Mouse (Mus musculus) adrenal gland, postnatal 10 days (tissue): ENCODE measurements around the gene Gucd1. TPM values are rescaled to one million over a fixed set of nuclear protein-coding genes. Genes with fewer than 3 reads are reported as not detected.
"Not testable (repeated sequence)": the region's sequence is repeated elsewhere in the genome, so short reads cannot be mapped to it uniquely, and the experiment has no call there.

Source experiments
- DNase-seq: peaks from one replicate; pipeline ENCODE4 v3.0.0; 2021; ENCODE audit warnings: mixed read lengths
- total RNA-seq, 2 experiments: library from RNA; stranded (reverse); gene quantifications; 2 replicates each; pipeline ENCODE4 v1.2.3; 2021

Gucd1 gene
- total RNA-seq, 2 experiments from 2014 or later = 51.3 to 57.3 TPM

GRCm38 (mm10) chr10:75503692-75504091, 14.1 kb downstream of the Gucd1 start:
- DNase-seq = no peak

GRCm38 (mm10) chr10:75501641-75502040, 16.1 kb downstream of the Gucd1 start:
- no peak for DNase-seq

GRCm38 (mm10) chr10:75500345-75500744, 17.4 kb downstream of the Gucd1 start:
- no peak for DNase-seq

- no peak for DNase-seq
Observed at GRCm38 (mm10) chr10:75499791-75500190, 18.0 kb downstream of the Gucd1 start.

GRCm38 (mm10) chr10:75499214-75499613, 18.6 kb downstream of the Gucd1 start:
- not testable (repeated sequence) for DNase-seq

GRCm38 (mm10) chr10:75495921-75496320, 21.9 kb downstream of the Gucd1 start:
- DNase-seq = no peak

- DNase-seq = no peak
Observed at GRCm38 (mm10) chr10:75495304-75495703, 22.5 kb downstream of the Gucd1 start.

GRCm38 (mm10) chr10:75491936-75492262, 25.9 kb downstream of the Gucd1 start:
- no peak for DNase-seq

GRCm38 (mm10) chr10:75491234-75491935, 26.4 kb downstream of the Gucd1 start:
- DNase-seq = no peak

- no peak for DNase-seq
Observed at GRCm38 (mm10) chr10:75490731-75491130, 27.0 kb downstream of the Gucd1 start.

GRCm38 (mm10) chr10:75489522-75489921, 28.2 kb downstream of the Gucd1 start:
- no peak for DNase-seq

GRCm38 (mm10) chr10:75487131-75487530, 30.6 kb downstream of the Gucd1 start:
- no peak for DNase-seq

- DNase-seq = peak; percentile 87
Observed at GRCm38 (mm10) chr10:75486086-75486979, 31.4 kb downstream of the Gucd1 start.

GRCm38 (mm10) chr10:75484767-75485166, 33.0 kb downstream of the Gucd1 start:
- no peak for DNase-seq

- no peak for DNase-seq
Observed at GRCm38 (mm10) chr10:75484066-75484465, 33.7 kb downstream of the Gucd1 start.

- DNase-seq = no peak
Observed at GRCm38 (mm10) chr10:75482919-75483483, 34.8 kb downstream of the Gucd1 start.

- no peak for DNase-seq
Observed at GRCm38 (mm10) chr10:75482271-75482670, 35.5 kb downstream of the Gucd1 start.

- no peak for DNase-seq
Observed at GRCm38 (mm10) chr10:75481703-75482102, 36.1 kb downstream of the Gucd1 start.

GRCm38 (mm10) chr10:75479955-75480354, 37.8 kb downstream of the Gucd1 start:
- DNase-seq = no peak

- peak; percentile 69 for DNase-seq
Observed at GRCm38 (mm10) chr10:75477034-75477433, 40.7 kb downstream of the Gucd1 start.

- DNase-seq = not testable (repeated sequence)
Observed at GRCm38 (mm10) chr10:75475139-75475850, 42.5 kb downstream of the Gucd1 start.

GRCm38 (mm10) chr10:75474571-75474970, 43.2 kb downstream of the Gucd1 start:
- DNase-seq = no peak

- DNase-seq = no peak
Observed at GRCm38 (mm10) chr10:75473411-75473810, 44.4 kb downstream of the Gucd1 start.
